Comparison of ENCODE assay signal across 27 mouse cellular contexts in the genomic region with DNA sequence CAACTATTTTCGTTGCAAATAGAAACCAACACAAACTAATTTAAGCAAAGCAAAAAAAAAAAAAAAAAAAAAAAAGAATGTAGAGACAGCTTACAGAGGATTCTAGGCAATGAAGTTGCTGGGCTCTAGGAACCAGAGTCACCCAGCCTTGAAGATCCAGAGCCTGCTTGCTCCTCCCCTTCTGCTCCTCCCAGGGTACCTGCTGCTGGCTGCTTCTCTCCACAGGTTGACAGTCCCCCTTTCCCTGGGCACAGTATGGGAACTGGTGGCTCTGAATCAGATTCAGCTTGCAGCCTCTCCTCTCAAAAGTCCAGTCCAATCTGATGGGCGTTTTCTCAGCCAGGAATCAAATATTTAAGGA. TPM values are rescaled to one million over a fixed set of nuclear protein-coding genes. Genes with fewer than 3 reads are reported as not detected.
DNase-seq lines count a peak whose midpoint lies in the region; ATAC-seq and TF ChIP-seq lines count a peak whose summit lies in the region.
"Had no signal": no experiment of that assay in that cellular context is flagged by ENCODE, and none has a peak within 500 bp of the region (broad histone marks: within the 10 kb centered on the region; RNA-seq: fewer than 3 reads in every experiment).

No protein-coding gene starts in this region.

- H3K4me2 ChIP-seq in stomach, embryonic 16.5 days (ENCODE audit: low read depth, low read length), result no peak overlapping the region
- H3K4me2 ChIP-seq in stomach, postnatal 0 days (replicated peaks; ENCODE audit: low read depth), result no peak overlapping the region
- no peak overlapping the region for H3K4me2 ChIP-seq in liver, embryonic 15.5 days
- H3K4me2 ChIP-seq: heart, embryonic 13.5 days; hindbrain, embryonic 14.5 days; limb, embryonic 12.5 days; neural tube, embryonic 13.5 days had no signal

- H3K4me3 ChIP-seq in stomach, embryonic 16.5 days (replicated peaks; ENCODE audit: low read length), result no peak overlapping the region
- no peak overlapping the region for H3K4me3 ChIP-seq in stomach, postnatal 0 days (ENCODE audit: low read depth, low read length)
- no peak overlapping the region for H3K4me3 ChIP-seq in liver, embryonic 15.5 days (replicated peaks)
- H3K4me3 ChIP-seq: embryonic facial prominence, embryonic 10.5 days; heart, embryonic 13.5 days; layer of hippocampus, adult 2 months; limb, embryonic 12.5 days; neural tube, embryonic 13.5 days had no signal

- DNase-seq in frontal cortex, postnatal 10 days (ENCODE audit: low spot score in 2 of 2), result no peak
- DNase-seq in stomach, postnatal 0 days (ENCODE audit: low spot score), result no peak
- no peak for DNase-seq in kidney, postnatal 4 days
- no peak for DNase-seq in left cerebral cortex, postnatal 25 days (ENCODE audit: low spot score in 2 of 2)
- no peak for DNase-seq in cerebellum, postnatal 4 days (ENCODE audit: low spot score in 2 of 2)
- DNase-seq: adrenal gland, postnatal 25 days; cerebellum, adult 9-10 months; forebrain, postnatal 0 days; gastrocnemius, postnatal 10 days; heart, postnatal 4 days; kidney, adult 18-20 months; lung, adult 2 months; lung, postnatal 14 days; midbrain, embryonic 14.5 days; thymus, adult 18-20 months; thymus, postnatal 36 days had no signal

- H3K9me3 ChIP-seq in stomach, embryonic 16.5 days (replicated peaks; ENCODE audit: control insufficient read depth, low read length), result no peaks in the 10 kb centered on the region
- no peaks in the 10 kb centered on the region for H3K9me3 ChIP-seq in stomach, postnatal 0 days (ENCODE audit: control insufficient read depth, low read length)
- H3K9me3 ChIP-seq in liver, embryonic 15.5 days (replicated peaks), result no peaks in the 10 kb centered on the region
- H3K9me3 ChIP-seq: limb, embryonic 12.5 days had no signal

- ATAC-seq in frontal cortex, adult (ENCODE audit: low TSS enrichment), result peak; percentile 80
- no peak for ATAC-seq in stomach, embryonic 16.5 days (ENCODE audit: insufficient read depth, low FRiP score)
- no peak for ATAC-seq in stomach, postnatal 0 days (ENCODE audit: low FRiP score, low TSS enrichment)
- ATAC-seq in liver, embryonic 15.5 days (ENCODE audit: insufficient read depth), result 0 out of 2 replicates have a peak, but pooled peaks have one; percentile 29
- ATAC-seq: forebrain, postnatal 0 days; inflammation-experienced regulatory T-cells, adult 6 months had no signal

- no peak for TF ChIP-seq EP300 in stomach, postnatal 0 days (optimal IDR thresholded peaks at IDR 0.05)

- no peaks in the 10 kb centered on the region; the same call in 1 of the 2 replicates for H3K4me1 ChIP-seq in stomach, embryonic 16.5 days (ENCODE audit: control insufficient read depth, insufficient read depth, low read length)
- H3K4me1 ChIP-seq in stomach, postnatal 0 days (replicated peaks; ENCODE audit: control insufficient read depth, insufficient read depth), result no peaks in the 10 kb centered on the region
- H3K4me1 ChIP-seq in liver, embryonic 15.5 days (replicated peaks), result peaks cover 49% of the 10 kb centered on the region
- H3K4me1 ChIP-seq: embryonic facial prominence, embryonic 10.5 days; limb, embryonic 12.5 days; neural tube, embryonic 13.5 days had no signal

- 0 out of 2 replicates have a peak overlapping the region, but pooled peaks have one; percentile 8 for H3K27ac ChIP-seq in stomach, embryonic 16.5 days (ENCODE audit: low read length)
- no peak overlapping the region for H3K27ac ChIP-seq in stomach, postnatal 0 days (replicated peaks)
- H3K27ac ChIP-seq in liver, embryonic 15.5 days (replicated peaks), result peak overlapping the region; percentile 87
- H3K27ac ChIP-seq: embryonic facial prominence, embryonic 10.5 days; hindbrain, embryonic 14.5 days; kidney, postnatal 0 days; layer of hippocampus, adult 2 months; limb, embryonic 12.5 days; neural tube, embryonic 13.5 days had no signal

- WGBS in stomach, embryonic 16.5 days, result 54% methylated on average over 2 of the region's 2 CpGs
- 42% methylated on average over 2 of the region's 2 CpGs for WGBS in stomach, postnatal 0 days
- WGBS in liver, embryonic 15.5 days (ENCODE audit: insufficient replicate concordance), result 36% methylated on average over 2 of the region's 2 CpGs

- no peak overlapping the region for H3K9ac ChIP-seq in stomach, embryonic 16.5 days (ENCODE audit: low read length)
- no peak overlapping the region for H3K9ac ChIP-seq in stomach, postnatal 0 days (ENCODE audit: low read length)
- H3K9ac ChIP-seq in liver, embryonic 15.5 days, result no peak overlapping the region
- H3K9ac ChIP-seq: forebrain, postnatal 0 days; heart, embryonic 13.5 days; hindbrain, embryonic 14.5 days; limb, embryonic 12.5 days; neural tube, embryonic 13.5 days had no signal

- TF ChIP-seq CTCF in stomach, postnatal 0 days (IDR thresholded peaks at IDR 0.05; ENCODE audit: low read depth), result no peak

- no peaks in the 10 kb centered on the region for H3K27me3 ChIP-seq in stomach, embryonic 16.5 days (ENCODE audit: control insufficient read depth, insufficient read depth, low read length)
- no peaks in the 10 kb centered on the region for H3K27me3 ChIP-seq in stomach, postnatal 0 days (ENCODE audit: control insufficient read depth, insufficient read depth, low read length)
- no peaks in the 10 kb centered on the region for H3K27me3 ChIP-seq in liver, embryonic 15.5 days
- H3K27me3 ChIP-seq: heart, embryonic 13.5 days; limb, embryonic 12.5 days; neural tube, embryonic 13.5 days had no signal

- no peaks in the 10 kb centered on the region for H3K36me3 ChIP-seq in stomach, embryonic 16.5 days (ENCODE audit: control insufficient read depth, insufficient read depth, low read length)
- H3K36me3 ChIP-seq in stomach, postnatal 0 days (ENCODE audit: control insufficient read depth, insufficient read depth, low read length), result no peaks in the 10 kb centered on the region
- no peaks in the 10 kb centered on the region for H3K36me3 ChIP-seq in liver, embryonic 15.5 days (replicated peaks)
- H3K36me3 ChIP-seq: embryonic facial prominence, embryonic 10.5 days; heart, embryonic 13.5 days; limb, embryonic 12.5 days; neural tube, embryonic 13.5 days had no signal

- intact Hi-C loops in left cerebral cortex, postnatal 25 days (cut with DNase I), result no loop called here

RNA-seq across cellular contexts. Expression of a gene that starts 13.5 kb away (rescaled TPM):
- polyA plus RNA-seq in stomach, embryonic 16.5 days (2015; fragmentation: Nextera tagmentation; extraction: Ambion mirVana), result 45.0 and 56.1 TPM in 2 replicates
- 36.9 and 39.6 TPM in 2 replicates for polyA plus RNA-seq in stomach, postnatal 0 days (2015; fragmentation: Nextera tagmentation; extraction: Ambion mirVana)
- polyA plus RNA-seq in liver, embryonic 15.5 days (2015; fragmentation: Nextera tagmentation; extraction: Ambion mirVana), result 52.7 and 58.7 TPM in 2 replicates
- total RNA-seq in left cerebral cortex, postnatal 25 days (2021), result 100 to 1,000 TPM; 151 to 152 TPM

Comparison
In these comparisons a context has a peak if more than half of its experiments do, and no peak if none do; other contexts are left out.
1. ATAC-seq: peak in frontal cortex, adult (single experiment) and liver, embryonic 15.5 days (single experiment); none in stomach, embryonic 16.5 days (single experiment) and stomach, postnatal 0 days (single experiment).